ENCODE assay signal across 22 mouse cellular contexts in genomic region chr10:8059769-8060168, GRCm38 (mm10).
DNase-seq lines count a peak whose midpoint lies in the region; ATAC-seq and TF ChIP-seq lines count a peak whose summit lies in the region.
"Had no signal": no experiment of that assay in that cellular context is flagged by ENCODE, and none has a peak within 500 bp of the region (broad histone marks: within the 10 kb centered on the region; RNA-seq: fewer than 3 reads in every experiment).

No protein-coding gene starts in this region.

- no peaks in the 10 kb centered on the region for H3K27me3 ChIP-seq in hindbrain, postnatal 0 days (ENCODE audit: insufficient read depth, low read length)
- no peaks in the 10 kb centered on the region for H3K27me3 ChIP-seq in hindbrain, embryonic 14.5 days (ENCODE audit: control insufficient read depth, insufficient read depth, low read length)
- no peaks in the 10 kb centered on the region for H3K27me3 ChIP-seq in lung, embryonic 15.5 days
- H3K27me3 ChIP-seq: embryonic facial prominence, embryonic 13.5 days; neural tube, embryonic 13.5 days had no signal

- no peak for TF ChIP-seq CTCF in hindbrain, postnatal 0 days (IDR thresholded peaks at IDR 0.05; ENCODE audit: low read depth)

- WGBS in hindbrain, postnatal 0 days, result 50% methylated on average over 1 of the region's 1 CpGs
- WGBS in hindbrain, embryonic 14.5 days, result 58% methylated on average over 1 of the region's 1 CpGs
- 56% methylated on average over 1 of the region's 1 CpGs for WGBS in lung, embryonic 15.5 days

- no peak overlapping the region for H3K4me3 ChIP-seq in hindbrain, postnatal 0 days (ENCODE audit: low read length)
- no peak overlapping the region for H3K4me3 ChIP-seq in hindbrain, embryonic 14.5 days (replicated peaks; ENCODE audit: low read length)
- H3K4me3 ChIP-seq in lung, embryonic 15.5 days, result no peak overlapping the region
- H3K4me3 ChIP-seq: embryonic facial prominence, embryonic 13.5 days; hindbrain, embryonic 10.5 days; limb, embryonic 10.5 days; midbrain, embryonic 10.5 days; neural tube, embryonic 13.5 days had no signal

- H3K4me1 ChIP-seq in hindbrain, postnatal 0 days (ENCODE audit: insufficient read depth, low read length), result no peaks in the 10 kb centered on the region
- H3K4me1 ChIP-seq in hindbrain, embryonic 14.5 days (replicated peaks; ENCODE audit: control insufficient read depth, insufficient read depth, low read length), result no peaks in the 10 kb centered on the region
- H3K4me1 ChIP-seq in lung, embryonic 15.5 days, result no peaks in the 10 kb centered on the region
- H3K4me1 ChIP-seq: embryonic facial prominence, embryonic 13.5 days; hindbrain, embryonic 10.5 days; limb, embryonic 10.5 days; midbrain, embryonic 10.5 days; neural tube, embryonic 13.5 days had no signal

- H3K4me2 ChIP-seq in hindbrain, postnatal 0 days (ENCODE audit: low read depth, low read length), result no peak overlapping the region
- no peak overlapping the region for H3K4me2 ChIP-seq in hindbrain, embryonic 14.5 days (replicated peaks)
- H3K4me2 ChIP-seq in lung, embryonic 15.5 days, result no peak overlapping the region
- H3K4me2 ChIP-seq: embryonic facial prominence, embryonic 13.5 days; liver, embryonic 11.5 days; neural tube, embryonic 13.5 days had no signal

- no peak for DNase-seq in cerebellum, postnatal 25 days
- DNase-seq in hindbrain, postnatal 0 days (ENCODE audit: low spot score), result peak; percentile 35
- no peak for DNase-seq in hindbrain, embryonic 14.5 days (ENCODE audit: low spot score)
- no peak for DNase-seq in lung, adult 18-20 months
- DNase-seq in brain, adult 2 months (ENCODE audit: low read depth, low spot score), result peak; percentile 75
- DNase-seq in testis, postnatal 14 days (ENCODE audit: low spot score), result no peak
- DNase-seq: adrenal gland, adult 8-10 months; cerebellum, adult 8-10 months; gastrocnemius, postnatal 25 days; kidney, postnatal 25 days; lung, adult 2 months; thymus, postnatal 36 days had no signal

- ATAC-seq in cerebellum, adult (ENCODE audit: insufficient number of reproducible peaks, low FRiP score, low TSS enrichment), result peak; percentile 36; the same call in 1 of the 2 replicates
- no peak; the same call in 1 of the 2 replicates for ATAC-seq in hindbrain, postnatal 0 days
- no peak for ATAC-seq in hindbrain, embryonic 14.5 days (ENCODE audit: low FRiP score)
- ATAC-seq in lung, embryonic 15.5 days (ENCODE audit: borderline replicate concordance, extremely low read depth, low FRiP score, low TSS enrichment), result 0 out of 2 replicates have a peak, but pooled peaks have one; percentile 55
- ATAC-seq: forebrain, embryonic 14.5 days; Patski had no signal

- H3K9me3 ChIP-seq in hindbrain, postnatal 0 days (ENCODE audit: low read length), result no peaks in the 10 kb centered on the region
- H3K9me3 ChIP-seq in hindbrain, embryonic 14.5 days (ENCODE audit: control insufficient read depth, low read length), result peaks cover 4% of the 10 kb centered on the region; the same call in 1 of the 2 replicates
- no peaks in the 10 kb centered on the region for H3K9me3 ChIP-seq in lung, embryonic 15.5 days
- H3K9me3 ChIP-seq: embryonic facial prominence, embryonic 13.5 days; hindbrain, embryonic 10.5 days; limb, embryonic 10.5 days; midbrain, embryonic 10.5 days; neural tube, embryonic 13.5 days had no signal

- H3K27ac ChIP-seq in hindbrain, postnatal 0 days, result no peak overlapping the region; the same call in 1 of the 2 replicates
- H3K27ac ChIP-seq in hindbrain, embryonic 14.5 days, result no peak overlapping the region
- H3K27ac ChIP-seq in lung, embryonic 15.5 days, result no peak overlapping the region
- H3K27ac ChIP-seq: embryonic facial prominence, embryonic 13.5 days; hindbrain, embryonic 10.5 days; limb, embryonic 10.5 days; midbrain, embryonic 10.5 days; neural tube, embryonic 13.5 days had no signal

- H3K9ac ChIP-seq in hindbrain, postnatal 0 days (replicated peaks; ENCODE audit: low read length), result no peak overlapping the region
- no peak overlapping the region for H3K9ac ChIP-seq in hindbrain, embryonic 14.5 days
- no peak overlapping the region for H3K9ac ChIP-seq in lung, embryonic 15.5 days
- H3K9ac ChIP-seq: embryonic facial prominence, embryonic 13.5 days; neural tube, embryonic 13.5 days had no signal

- no peaks in the 10 kb centered on the region for H3K36me3 ChIP-seq in hindbrain, postnatal 0 days (ENCODE audit: insufficient read depth, low read length)
- H3K36me3 ChIP-seq in hindbrain, embryonic 14.5 days (replicated peaks; ENCODE audit: control insufficient read depth, insufficient read depth), result no peaks in the 10 kb centered on the region
- no peaks in the 10 kb centered on the region for H3K36me3 ChIP-seq in lung, embryonic 15.5 days
- H3K36me3 ChIP-seq: embryonic facial prominence, embryonic 13.5 days; hindbrain, embryonic 10.5 days; limb, embryonic 10.5 days; midbrain, embryonic 10.5 days; neural tube, embryonic 13.5 days had no signal

Comparison
In these comparisons a context has a peak if more than half of its experiments do, and no peak if none do; other contexts are left out.
1. DNase-seq: peak in hindbrain, postnatal 0 days (single experiment) and brain, adult 2 months (single experiment); none in cerebellum, postnatal 25 days (0 of 2), hindbrain, embryonic 14.5 days (single experiment), lung, adult 18-20 months (0 of 2) and testis, postnatal 14 days (single experiment).
2. ATAC-seq: peak in cerebellum, adult (single experiment) and lung, embryonic 15.5 days (single experiment); none in hindbrain, postnatal 0 days (single experiment) and hindbrain, embryonic 14.5 days (single experiment).